Mouse (Mus musculus): ENCODE measurements around the gene Agt.

The Agt gene

GRCm38 (mm10) chr8:124507572-124508320 is 61.8 kb downstream of the Agt start:
- DNase-seq (ENCODE audit: low read depth, low spot score) = no peak

Measured in mesoderm, embryonic 11.5 days (tissue).